9 mouse cellular contexts compared by ENCODE assay signal in the genomic region with DNA sequence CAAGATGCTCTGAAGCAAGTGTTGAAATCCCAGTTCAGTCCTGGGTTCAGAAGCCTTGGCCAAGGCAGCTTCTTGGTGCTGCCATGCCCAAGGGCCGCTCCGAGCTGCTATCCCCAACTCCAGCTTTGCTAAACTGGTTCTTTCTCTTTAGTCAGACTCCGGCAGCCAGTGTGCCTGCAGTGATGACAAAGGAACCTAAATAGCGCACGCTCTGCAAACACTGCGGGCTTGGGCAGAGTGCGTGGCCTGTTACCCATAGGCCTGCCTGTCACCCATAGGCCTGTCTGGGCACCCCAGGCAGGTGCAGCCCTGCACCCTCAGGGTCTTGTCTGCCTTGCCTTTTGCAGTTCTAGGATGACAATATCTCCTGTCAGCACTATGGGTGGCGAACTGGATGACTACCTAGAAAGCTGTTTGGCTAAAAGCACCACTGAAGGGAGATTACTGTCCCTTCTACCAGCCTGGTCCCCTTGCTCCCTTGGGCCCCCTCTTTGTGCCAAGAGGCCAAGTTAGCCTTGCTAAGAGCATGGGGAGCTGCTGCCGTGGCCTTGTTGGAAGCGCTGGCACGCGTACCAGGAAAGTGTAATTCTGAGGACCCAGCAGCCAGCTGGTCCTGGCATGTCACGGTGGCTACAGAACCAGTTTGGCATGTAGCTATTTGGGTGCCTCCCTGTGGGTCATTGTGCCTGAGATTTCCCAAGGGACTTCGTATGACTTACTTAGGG. TPM values are rescaled to one million over a fixed set of nuclear protein-coding genes. Genes with fewer than 3 reads are reported as not detected.
DNase-seq lines count a peak whose midpoint lies in the region; ATAC-seq and TF ChIP-seq lines count a peak whose summit lies in the region.
"Had no signal": no experiment of that assay in that cellular context is flagged by ENCODE, and none has a peak within 500 bp of the region (broad histone marks: within the 10 kb centered on the region; RNA-seq: fewer than 3 reads in every experiment).

No protein-coding gene starts in this region.

- no peak for ATAC-seq in heart, postnatal 0 days (ENCODE audit: insufficient read depth, low read depth)
- no peak for ATAC-seq in CD4-positive, CD25-positive, alpha-beta regulatory T cell, adult 4 months

- WGBS in heart, postnatal 0 days = 77% methylated on average over 14 of the region's 14 CpGs

- no peaks in the 10 kb centered on the region for H3K9me3 ChIP-seq in heart, postnatal 0 days (replicated peaks; ENCODE audit: control insufficient read depth, low read length)

- no peak overlapping the region for H3K9ac ChIP-seq in heart, postnatal 0 days (replicated peaks; ENCODE audit: low read depth, low read length)

- peaks cover 30% of the 10 kb centered on the region for H3K4me1 ChIP-seq in heart, postnatal 0 days (ENCODE audit: control insufficient read depth, insufficient read depth)

- TF ChIP-seq POLR2A in myocyte (IDR thresholded peaks at IDR 0.05; ENCODE audit: insufficient read length, low read depth) = no peak

- H3K4me3 ChIP-seq in heart, postnatal 0 days (ENCODE audit: low read depth, low read length) = no peak overlapping the region
- H3K4me3 ChIP-seq in myocyte = no peak overlapping the region

- H3K27ac ChIP-seq in heart, postnatal 0 days (ENCODE audit: low read depth) = 0 out of 2 replicates have a peak overlapping the region, but pooled peaks have one; percentile 1

- no peak overlapping the region for H3K4me2 ChIP-seq in heart, postnatal 0 days (ENCODE audit: low read depth, low read length)
- H3K4me2 ChIP-seq in myocyte (ENCODE audit: low read depth) = peak overlapping the region; percentile 94
- H3K4me2 ChIP-seq: liver, embryonic 11.5 days had no signal

- TF ChIP-seq EP300 in heart, postnatal 0 days (IDR thresholded peaks at IDR 0.05; ENCODE audit: low read depth) = no peak

- no peaks in the 10 kb centered on the region for H3K36me3 ChIP-seq in heart, postnatal 0 days (replicated peaks; ENCODE audit: control insufficient read depth, insufficient read depth, low read length)
- H3K36me3 ChIP-seq in myocyte (ENCODE audit: control insufficient read depth, insufficient read depth) = no peaks in the 10 kb centered on the region

- TF ChIP-seq CTCF in heart, postnatal 0 days (IDR thresholded peaks at IDR 0.05; ENCODE audit: low read depth) = no peak

- no peak overlapping the region for H3ac ChIP-seq in myocyte (ENCODE audit: control insufficient read depth, insufficient read length)

- DNase-seq in heart, postnatal 0 days (ENCODE audit: low spot score) = no peak
- no peak for DNase-seq in heart, postnatal 4 days
- peak; percentile 58 for DNase-seq in adrenal gland, postnatal 25 days
- DNase-seq in gastrocnemius, postnatal 25 days = peak; percentile 63
- DNase-seq in layer of hippocampus, postnatal 36 days = no peak
- DNase-seq in thymus, postnatal 10 days (ENCODE audit: low spot score in 2 of 2) = no peak

- H3K27me3 ChIP-seq in heart, postnatal 0 days (ENCODE audit: control insufficient read depth, insufficient read depth, low read length) = no peaks in the 10 kb centered on the region
- no peaks in the 10 kb centered on the region for H3K27me3 ChIP-seq in myocyte (ENCODE audit: control insufficient read depth, insufficient read depth, insufficient read length)

- H3K79me2 ChIP-seq in myocyte (ENCODE audit: control insufficient read depth, insufficient read depth) = no peaks in the 10 kb centered on the region

TF ChIP-seq in myocyte, 11 proteins besides CTCF, POLR2A, EP300 and RAD21:
- TF ChIP-seq MYOD1 (IDR thresholded peaks at IDR 0.05; ENCODE audit: control insufficient read depth in 1 of 3, insufficient read length in 2 of 3, low read depth in 2 of 3) (peak; percentile 85 to 93 (median 87)), MYOG (IDR thresholded peaks at IDR 0.05; ENCODE audit: control insufficient read depth in 1 of 3, insufficient read depth in 1 of 3, insufficient read length in 2 of 3, low read depth in 2 of 3) (peak; percentile 51 to 81 (median 52)), CEBPB (IDR thresholded peaks at IDR 0.05; ENCODE audit: insufficient read depth, poor library complexity, severe bottlenecking) (no peak), POLR2AphosphoS2 (IDR thresholded peaks at IDR 0.05; ENCODE audit: insufficient read length, low read depth) (no peak), REST (IDR thresholded peaks at IDR 0.05; ENCODE audit: insufficient read depth, insufficient read length) (no peak), TCF12 (IDR thresholded peaks at IDR 0.05; ENCODE audit: insufficient read depth, poor library complexity, severe bottlenecking) (peak; percentile 35), E2F4 (IDR thresholded peaks at IDR 0.05; ENCODE audit: insufficient read depth) (no peak), USF1 (IDR thresholded peaks at IDR 0.05; ENCODE audit: low read depth) (no peak), SRF (IDR thresholded peaks at IDR 0.05; ENCODE audit: control insufficient read depth, insufficient read length, low read depth) (no peak), TCF3 (IDR thresholded peaks at IDR 0.05; ENCODE audit: insufficient read length, low read depth) (peak; percentile 52), MAX (IDR thresholded peaks at IDR 0.05; ENCODE audit: low read depth) (no peak)

RNA-seq across cellular contexts. Expression of a gene that starts 12.4 kb away (rescaled TPM):
- total RNA-seq in heart, postnatal 0 days (2014; rRNA removed; ENCODE audit: low replicate concordance) = 74.5 and 107 TPM in 2 replicates
- polyA plus RNA-seq in heart, postnatal 0 days (2015; fragmentation: Nextera tagmentation; extraction: Ambion mirVana) = 60.8 and 72.5 TPM in 2 replicates
- total RNA-seq in heart, postnatal 4 days (2021) = 10 to 100 TPM; 58.3 to 65.2 TPM
- 49.0 and 62.6 TPM in 2 replicates for total RNA-seq in adrenal gland, postnatal 25 days (2021)
- total RNA-seq in gastrocnemius, postnatal 25 days (2021) = 100 to 1,000 TPM; 149 to 190 TPM
- 57.2 TPM for polyA plus RNA-seq in myocyte (2012; fragmentation: generic; extraction: Trizol)
- 100 to 1,000 TPM; 187 to 199 TPM for total RNA-seq in layer of hippocampus, postnatal 36 days (2021)
- polyA plus RNA-seq in CD4-positive, CD25-positive, alpha-beta regulatory T cell, adult 4 months (2017; shearing (Covaris generic)) = 10 to 100 TPM; 32.6 to 37.8 TPM

RNA-seq across cellular contexts. Expression of a gene that starts 30.2 kb away (rescaled TPM):
- 3.3 and 4.2 TPM in 2 replicates for total RNA-seq in heart, postnatal 0 days (2014; rRNA removed; ENCODE audit: low replicate concordance)
- polyA plus RNA-seq in heart, postnatal 0 days (2015; fragmentation: Nextera tagmentation; extraction: Ambion mirVana) = 0.84 and 0.89 TPM in 2 replicates
- 10 to 100 TPM; 11.1 to 11.9 TPM for total RNA-seq in heart, postnatal 4 days (2021)
- total RNA-seq in adrenal gland, postnatal 25 days (2021) = 14.2 and 21.2 TPM in 2 replicates
- 10 to 100 TPM; 19.1 to 19.6 TPM for total RNA-seq in gastrocnemius, postnatal 25 days (2021)
- polyA plus RNA-seq in myocyte (2012; fragmentation: generic; extraction: Trizol) = 40.1 TPM
- total RNA-seq in layer of hippocampus, postnatal 36 days (2021) = 1 to 10 TPM; 4.2 to 4.3 TPM
- not detected for polyA plus RNA-seq in CD4-positive, CD25-positive, alpha-beta regulatory T cell, adult 4 months (2017; shearing (Covaris generic))

Comparison
In these comparisons a context has a peak if more than half of its experiments do, and no peak if none do; other contexts are left out.
1. DNase-seq: peak in adrenal gland, postnatal 25 days (single experiment) and gastrocnemius, postnatal 25 days (single experiment); none in heart, postnatal 0 days (single experiment), heart, postnatal 4 days (single experiment), layer of hippocampus, postnatal 36 days (0 of 2) and thymus, postnatal 10 days (0 of 2).